16 mouse cellular contexts compared by ENCODE assay signal in the genomic region with DNA sequence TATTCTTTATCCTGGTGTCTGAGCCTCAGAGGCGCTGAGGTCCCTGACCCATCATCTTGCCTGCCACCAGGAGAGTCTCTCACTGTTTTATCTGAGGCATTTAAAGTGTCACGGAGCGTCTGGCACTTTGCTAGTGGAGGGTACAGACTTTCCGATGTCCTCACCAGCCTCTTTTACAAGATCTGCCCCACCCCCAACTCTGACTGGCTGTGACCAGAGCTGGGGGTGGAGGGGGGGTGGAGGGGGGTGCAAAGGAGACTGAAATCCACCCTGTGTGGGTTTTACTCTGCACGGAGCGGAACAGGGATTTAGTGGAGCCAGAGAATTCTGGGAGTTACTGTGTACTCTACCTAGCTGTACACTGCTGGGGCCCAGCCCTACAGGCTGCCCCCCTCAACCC.
DNase-seq lines count a peak whose midpoint lies in the region; ATAC-seq and TF ChIP-seq lines count a peak whose summit lies in the region.
"Had no signal": no experiment of that assay in that cellular context is flagged by ENCODE, and none has a peak within 500 bp of the region (broad histone marks: within the 10 kb centered on the region; RNA-seq: fewer than 3 reads in every experiment).

No protein-coding gene starts in this region.

- peak overlapping the region; percentile 83 for H3K27ac ChIP-seq in heart, embryonic 10.5 days
- H3K27ac ChIP-seq in lung, embryonic 14.5 days (ENCODE audit: low read depth): no peak overlapping the region
- no peak overlapping the region for H3K27ac ChIP-seq in hindbrain, embryonic 12.5 days
- H3K27ac ChIP-seq in midbrain, embryonic 14.5 days (replicated peaks; ENCODE audit: low read depth, low read length): peak overlapping the region; percentile 62
- H3K27ac ChIP-seq: gastrocnemius, adult 2 months; liver, embryonic 15.5 days had no signal

- H3K27me3 ChIP-seq in heart, embryonic 10.5 days (ENCODE audit: insufficient read depth, poor library complexity, severe bottlenecking): 0 out of 2 replicates have a peak, but pooled peaks cover under 1% of the 10 kb centered on the region
- peaks cover 7% of the 10 kb centered on the region; the same call in 1 of the 2 replicates for H3K27me3 ChIP-seq in lung, embryonic 14.5 days (ENCODE audit: insufficient read depth, low read length)
- H3K27me3 ChIP-seq in hindbrain, embryonic 12.5 days: no peaks in the 10 kb centered on the region
- no peaks in the 10 kb centered on the region for H3K27me3 ChIP-seq in midbrain, embryonic 14.5 days (ENCODE audit: control insufficient read depth, insufficient read depth, low read length)

- no peak for TF ChIP-seq CTCF in lung, embryonic 14.5 days (IDR thresholded peaks at IDR 0.05; ENCODE audit: low read depth)

- no peak overlapping the region for H3K4me2 ChIP-seq in lung, embryonic 14.5 days
- no peak overlapping the region for H3K4me2 ChIP-seq in hindbrain, embryonic 12.5 days (replicated peaks)
- H3K4me2 ChIP-seq in midbrain, embryonic 14.5 days (ENCODE audit: low read length): no peak overlapping the region; the same call in 1 of the 2 replicates
- H3K4me2 ChIP-seq: liver, embryonic 15.5 days had no signal

- no peaks in the 10 kb centered on the region for H3K9me3 ChIP-seq in heart, embryonic 10.5 days
- no peaks in the 10 kb centered on the region for H3K9me3 ChIP-seq in lung, embryonic 14.5 days (ENCODE audit: low read depth, low read length)
- H3K9me3 ChIP-seq in hindbrain, embryonic 12.5 days (replicated peaks): no peaks in the 10 kb centered on the region
- no peaks in the 10 kb centered on the region for H3K9me3 ChIP-seq in midbrain, embryonic 14.5 days (ENCODE audit: control insufficient read depth, low read length)
- H3K9me3 ChIP-seq: liver, embryonic 15.5 days; megakaryocyte, embryonic 14.5 days had no signal

- DNase-seq in heart, embryonic 10.5 days (ENCODE audit: low spot score): peak; percentile 85
- DNase-seq in heart, adult 9 months (ENCODE audit: low spot score in 2 of 2): no peak
- no peak for DNase-seq in lung, embryonic 14.5 days
- no peak for DNase-seq in lung, postnatal 25 days (ENCODE audit: low spot score)
- DNase-seq in midbrain, embryonic 14.5 days: no peak
- no peak for DNase-seq in kidney, postnatal 25 days
- no peak for DNase-seq in layer of hippocampus, adult 18-20 months (ENCODE audit: low spot score in 2 of 2)
- DNase-seq: cerebellum, adult 9-10 months; gastrocnemius, adult 2 months; kidney, postnatal 36 days; right cerebral cortex, postnatal 25 days; thymus, postnatal 36 days had no signal

- H3K9ac ChIP-seq in lung, embryonic 14.5 days: peak overlapping the region; percentile 15; the same call in 1 of the 2 replicates
- peak overlapping the region; percentile 33; the same call in 1 of the 2 replicates for H3K9ac ChIP-seq in hindbrain, embryonic 12.5 days
- H3K9ac ChIP-seq in midbrain, embryonic 14.5 days (replicated peaks; ENCODE audit: low read length): no peak overlapping the region
- H3K9ac ChIP-seq: liver, embryonic 15.5 days had no signal

- ATAC-seq in lung, embryonic 14.5 days (ENCODE audit: insufficient read depth): no peak
- no peak for ATAC-seq in hindbrain, embryonic 12.5 days (ENCODE audit: low FRiP score)
- ATAC-seq in midbrain, embryonic 14.5 days (ENCODE audit: low FRiP score, low TSS enrichment): no peak
- ATAC-seq: activated CD4-positive, CD25-positive, alpha-beta regulatory T cell, adult 4 months had no signal

- peak overlapping the region; percentile 12; the same call in 1 of the 2 replicates for H3K4me3 ChIP-seq in heart, embryonic 10.5 days
- no peak overlapping the region for H3K4me3 ChIP-seq in lung, embryonic 14.5 days (ENCODE audit: low read depth, low read length)
- H3K4me3 ChIP-seq in hindbrain, embryonic 12.5 days: no peak overlapping the region
- H3K4me3 ChIP-seq in midbrain, embryonic 14.5 days (replicated peaks; ENCODE audit: low read depth, low read length): no peak overlapping the region
- H3K4me3 ChIP-seq: gastrocnemius, adult 2 months; liver, embryonic 15.5 days; megakaryocyte, embryonic 14.5 days had no signal

- H3K36me3 ChIP-seq in heart, embryonic 10.5 days: no peaks in the 10 kb centered on the region
- H3K36me3 ChIP-seq in lung, embryonic 14.5 days (ENCODE audit: insufficient read depth): no peaks in the 10 kb centered on the region
- no peaks in the 10 kb centered on the region for H3K36me3 ChIP-seq in hindbrain, embryonic 12.5 days
- H3K36me3 ChIP-seq in midbrain, embryonic 14.5 days (ENCODE audit: control insufficient read depth, insufficient read depth, low read length): no peaks in the 10 kb centered on the region
- H3K36me3 ChIP-seq: liver, embryonic 15.5 days had no signal

- WGBS in heart, embryonic 10.5 days: 11% methylated on average over 6 of the region's 6 CpGs
- WGBS in lung, embryonic 14.5 days: 27% methylated on average over 6 of the region's 6 CpGs
- 26% methylated on average over 6 of the region's 6 CpGs for WGBS in hindbrain, embryonic 12.5 days
- WGBS in midbrain, embryonic 14.5 days: 14% methylated on average over 6 of the region's 6 CpGs

- H3K4me1 ChIP-seq in heart, embryonic 10.5 days: peaks cover 72% of the 10 kb centered on the region
- peaks cover 9% of the 10 kb centered on the region for H3K4me1 ChIP-seq in lung, embryonic 14.5 days (ENCODE audit: insufficient read depth)
- peaks cover 43% of the 10 kb centered on the region for H3K4me1 ChIP-seq in hindbrain, embryonic 12.5 days
- H3K4me1 ChIP-seq in midbrain, embryonic 14.5 days (ENCODE audit: control insufficient read depth, insufficient read depth, low read length): peaks cover 39% of the 10 kb centered on the region

Comparison
In these comparisons a context has a peak if more than half of its experiments do, and no peak if none do; other contexts are left out.
1. H3K27ac ChIP-seq: peak in heart, embryonic 10.5 days (single experiment) and midbrain, embryonic 14.5 days (single experiment); none in lung, embryonic 14.5 days (single experiment) and hindbrain, embryonic 12.5 days (single experiment).